Mouse (Mus musculus): ENCODE results near the gene Pym1. TPM values are rescaled to one million over a fixed set of nuclear protein-coding genes. Genes with fewer than 3 reads are reported as not detected.

The Pym1 gene
- polyA plus RNA-seq, 1 experiment from 2014 or later = 22.7 TPM

GRCm38 (mm10) chr10:128746972-128747645 lies 580 bp upstream of the Pym1 start:
- TF ChIP-seq CTCF (IDR thresholded peaks at IDR 0.05; ENCODE audit: low read depth) (no peak), EP300 (optimal IDR thresholded peaks at IDR 0.05) (no peak)
- Histone ChIP-seq H3K9me3 (ENCODE audit: control insufficient read depth, low read length) (no peaks in the 10 kb centered on the region), H3K4me2 (replicated peaks; ENCODE audit: low read depth) (peak overlapping the region; percentile 88), H3K36me3 (ENCODE audit: control insufficient read depth, insufficient read depth, low read length) (no peaks in the 10 kb centered on the region), H3K4me3 (ENCODE audit: low read depth, low read length) (peak overlapping the region; percentile 93), H3K27me3 (ENCODE audit: control insufficient read depth, insufficient read depth, low read length) (no peaks in the 10 kb centered on the region), H3K27ac (replicated peaks) (peak overlapping the region; percentile 99), H3K4me1 (replicated peaks; ENCODE audit: control insufficient read depth, insufficient read depth) (no peaks in the 10 kb centered on the region; the same call in 1 of the 2 replicates), H3K9ac (ENCODE audit: low read length) (peak overlapping the region; percentile 82; the same call in 1 of the 2 replicates)
- ATAC-seq (ENCODE audit: low FRiP score, low TSS enrichment) (no peak), DNase-seq (ENCODE audit: low spot score) (no peak)
- 22% methylated on average over 9 of the region's 9 CpGs for WGBS

- peak; percentile 82 for ATAC-seq (ENCODE audit: low FRiP score, low TSS enrichment)
- Histone ChIP-seq H3K9me3 (ENCODE audit: control insufficient read depth, low read length) (no peaks in the 10 kb centered on the region), H3K27ac (replicated peaks) (peak overlapping the region; percentile 99), H3K27me3 (ENCODE audit: control insufficient read depth, insufficient read depth, low read length) (no peaks in the 10 kb centered on the region), H3K4me2 (replicated peaks; ENCODE audit: low read depth) (peak overlapping the region; percentile 88), H3K36me3 (ENCODE audit: control insufficient read depth, insufficient read depth, low read length) (peaks cover 2% of the 10 kb centered on the region; the same call in 1 of the 2 replicates), H3K4me1 (replicated peaks; ENCODE audit: control insufficient read depth, insufficient read depth) (no peaks in the 10 kb centered on the region; the same call in 1 of the 2 replicates), H3K9ac (ENCODE audit: low read length) (peak overlapping the region; percentile 82), H3K4me3 (ENCODE audit: low read depth, low read length) (peak overlapping the region; percentile 93)
- 0% methylated on average over 36 of the region's 37 CpGs for WGBS
- peak; percentile 91 for DNase-seq (ENCODE audit: low spot score)
- TF ChIP-seq EP300 (optimal IDR thresholded peaks at IDR 0.05) (peak; percentile 80), CTCF (IDR thresholded peaks at IDR 0.05; ENCODE audit: low read depth) (peak; percentile 62)
Observed at GRCm38 (mm10) chr10:128748252-128748864, 669 bp downstream of the Pym1 start.

GRCm38 (mm10) chr10:128772895-128773294 lies 25.2 kb downstream of the Pym1 start:
- Histone ChIP-seq H3K4me1 (replicated peaks; ENCODE audit: control insufficient read depth, insufficient read depth) (no peaks in the 10 kb centered on the region), H3K36me3 (ENCODE audit: control insufficient read depth, insufficient read depth, low read length) (no peaks in the 10 kb centered on the region), H3K27ac (replicated peaks) (no peak overlapping the region), H3K4me2 (replicated peaks; ENCODE audit: low read depth) (no peak overlapping the region), H3K9me3 (ENCODE audit: control insufficient read depth, low read length) (no peaks in the 10 kb centered on the region), H3K4me3 (ENCODE audit: low read depth, low read length) (no peak overlapping the region), H3K27me3 (ENCODE audit: control insufficient read depth, insufficient read depth, low read length) (no peaks in the 10 kb centered on the region), H3K9ac (ENCODE audit: low read length) (no peak overlapping the region)
- no peak for ATAC-seq (ENCODE audit: low FRiP score, low TSS enrichment)
- DNase-seq (ENCODE audit: low spot score) = no peak
- 88% methylated on average over 2 of the region's 2 CpGs for WGBS
- peak; percentile 62 for TF ChIP-seq CTCF (IDR thresholded peaks at IDR 0.05; ENCODE audit: low read depth)
- no peak for TF ChIP-seq EP300 (optimal IDR thresholded peaks at IDR 0.05)

GRCm38 (mm10) chr10:128773685-128774084 lies 26.0 kb downstream of the Pym1 start:
- TF ChIP-seq EP300 (optimal IDR thresholded peaks at IDR 0.05) (no peak), CTCF (IDR thresholded peaks at IDR 0.05; ENCODE audit: low read depth) (peak; percentile 66)
- H3K27ac ChIP-seq (replicated peaks) = no peak overlapping the region
- no peaks in the 10 kb centered on the region for H3K36me3 ChIP-seq (ENCODE audit: control insufficient read depth, insufficient read depth, low read length)
- WGBS = 26% methylated on average over 5 of the region's 5 CpGs
- H3K27me3 ChIP-seq (ENCODE audit: control insufficient read depth, insufficient read depth, low read length) = no peaks in the 10 kb centered on the region
- H3K4me3 ChIP-seq (ENCODE audit: low read depth, low read length) = no peak overlapping the region
- H3K9me3 ChIP-seq (ENCODE audit: control insufficient read depth, low read length) = no peaks in the 10 kb centered on the region
- no peak for ATAC-seq (ENCODE audit: low FRiP score, low TSS enrichment)
- no peak overlapping the region for H3K4me2 ChIP-seq (replicated peaks; ENCODE audit: low read depth)
- no peaks in the 10 kb centered on the region for H3K4me1 ChIP-seq (replicated peaks; ENCODE audit: control insufficient read depth, insufficient read depth)
- no peak for DNase-seq (ENCODE audit: low spot score)
- no peak overlapping the region for H3K9ac ChIP-seq (ENCODE audit: low read length)

- DNase-seq (ENCODE audit: low spot score) (no peak), ATAC-seq (ENCODE audit: low FRiP score, low TSS enrichment) (no peak)
- Histone ChIP-seq H3K4me1 (replicated peaks; ENCODE audit: control insufficient read depth, insufficient read depth) (no peaks in the 10 kb centered on the region), H3K36me3 (ENCODE audit: control insufficient read depth, insufficient read depth, low read length) (no peaks in the 10 kb centered on the region), H3K4me2 (replicated peaks; ENCODE audit: low read depth) (no peak overlapping the region), H3K9ac (ENCODE audit: low read length) (no peak overlapping the region), H3K4me3 (ENCODE audit: low read depth, low read length) (no peak overlapping the region), H3K27ac (replicated peaks) (peak overlapping the region; percentile 84), H3K9me3 (ENCODE audit: control insufficient read depth, low read length) (no peaks in the 10 kb centered on the region), H3K27me3 (ENCODE audit: control insufficient read depth, insufficient read depth, low read length) (no peaks in the 10 kb centered on the region)
- TF ChIP-seq CTCF (IDR thresholded peaks at IDR 0.05; ENCODE audit: low read depth) = no peak
- no peak for TF ChIP-seq EP300 (optimal IDR thresholded peaks at IDR 0.05)
- WGBS = 93% methylated on average over 2 of the region's 2 CpGs
Observed at GRCm38 (mm10) chr10:128778441-128778840, 30.8 kb downstream of the Pym1 start.

All from stomach, postnatal 0 days (tissue).